Comparison of ENCODE assay signal across 31 mouse cellular contexts in the genomic region with DNA sequence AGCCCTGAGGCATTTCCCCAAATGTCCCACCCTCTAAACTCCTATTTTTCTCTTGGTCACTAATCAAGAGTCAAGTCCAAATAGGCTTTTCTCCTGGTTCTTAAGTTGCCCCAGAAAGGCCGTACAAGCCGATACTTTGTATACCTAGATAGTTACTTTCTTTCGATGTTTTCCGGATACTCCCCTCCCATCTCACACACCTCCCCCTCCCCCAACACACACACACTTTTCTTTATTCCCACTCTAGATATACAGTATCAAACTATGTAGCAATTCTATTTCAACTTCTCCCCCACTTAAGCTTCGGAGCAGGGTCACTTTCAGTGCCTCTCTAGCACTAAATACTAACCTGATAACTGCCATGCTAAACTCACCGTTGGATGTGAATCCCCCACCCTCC. TPM values are rescaled to one million over a fixed set of nuclear protein-coding genes. Genes with fewer than 3 reads are reported as not detected.
DNase-seq lines count a peak whose midpoint lies in the region; ATAC-seq and TF ChIP-seq lines count a peak whose summit lies in the region.
"Had no signal": no experiment of that assay in that cellular context is flagged by ENCODE, and none has a peak within 500 bp of the region (broad histone marks: within the 10 kb centered on the region; RNA-seq: fewer than 3 reads in every experiment).

No protein-coding gene starts in this region.

- no peak overlapping the region for H3K9ac ChIP-seq in heart, embryonic 12.5 days
- peak overlapping the region; percentile 31; the same call in 1 of the 2 replicates for H3K9ac ChIP-seq in heart, postnatal 0 days (replicated peaks; ENCODE audit: low read depth, low read length)
- H3K9ac ChIP-seq in embryonic facial prominence, embryonic 14.5 days (ENCODE audit: low read depth, low read length) = 0 out of 2 replicates have a peak overlapping the region, but pooled peaks have one; percentile 19
- H3K9ac ChIP-seq in midbrain, embryonic 14.5 days (replicated peaks; ENCODE audit: low read length) = no peak overlapping the region
- H3K9ac ChIP-seq: forebrain, postnatal 0 days; hindbrain, embryonic 15.5 days; kidney, embryonic 15.5 days; liver, embryonic 14.5 days; midbrain, embryonic 15.5 days; stomach, embryonic 15.5 days had no signal

- no peaks in the 10 kb centered on the region for H3K9me3 ChIP-seq in heart, embryonic 12.5 days (replicated peaks)
- no peaks in the 10 kb centered on the region for H3K9me3 ChIP-seq in heart, embryonic 10.5 days
- H3K9me3 ChIP-seq in heart, postnatal 0 days (replicated peaks; ENCODE audit: control insufficient read depth, low read length) = no peaks in the 10 kb centered on the region
- no peaks in the 10 kb centered on the region for H3K9me3 ChIP-seq in embryonic facial prominence, embryonic 14.5 days (ENCODE audit: control insufficient read depth, low read length)
- no peaks in the 10 kb centered on the region for H3K9me3 ChIP-seq in midbrain, embryonic 14.5 days (ENCODE audit: control insufficient read depth, low read length)
- H3K9me3 ChIP-seq: forebrain, embryonic 10.5 days; hindbrain, embryonic 15.5 days; kidney, embryonic 15.5 days; midbrain, embryonic 15.5 days; stomach, embryonic 15.5 days had no signal

- DNase-seq in heart, embryonic 10.5 days (ENCODE audit: low spot score) = no peak
- no peak for DNase-seq in heart, postnatal 0 days (ENCODE audit: low spot score)
- no peak for DNase-seq in heart, postnatal 4 days
- DNase-seq in embryonic facial prominence, embryonic 14.5 days (ENCODE audit: low spot score) = no peak
- peak; percentile 64 for DNase-seq in testis, postnatal 14 days (ENCODE audit: low spot score)
- DNase-seq in midbrain, embryonic 14.5 days = no peak
- DNase-seq: adrenal gland, postnatal 25 days; cerebellum, adult 11-12 months; cerebellum, adult 9-11 months; embryo, embryonic 11 days; forebrain, postnatal 0 days; gastrocnemius, postnatal 10 days; kidney, adult 18-20 months; kidney, postnatal 4 days; layer of hippocampus, postnatal 36 days; left cerebral cortex, postnatal 4 days; liver; lung, adult 2 months; lung, postnatal 14 days; right cerebral cortex, postnatal 25 days; thymus, adult 18-20 months; thymus, postnatal 36 days had no signal

- no peak for TF ChIP-seq CTCF in heart, postnatal 0 days (IDR thresholded peaks at IDR 0.05; ENCODE audit: low read depth)

- no peak for TF ChIP-seq EP300 in heart, postnatal 0 days (IDR thresholded peaks at IDR 0.05; ENCODE audit: low read depth)

- peaks cover 42% of the 10 kb centered on the region for H3K4me1 ChIP-seq in heart, embryonic 12.5 days (replicated peaks)
- H3K4me1 ChIP-seq in heart, embryonic 10.5 days = peaks cover 29% of the 10 kb centered on the region
- 0 out of 2 replicates have a peak, but pooled peaks cover 6% of the 10 kb centered on the region for H3K4me1 ChIP-seq in heart, postnatal 0 days (ENCODE audit: control insufficient read depth, insufficient read depth)
- peaks cover 21% of the 10 kb centered on the region for H3K4me1 ChIP-seq in embryonic facial prominence, embryonic 14.5 days (ENCODE audit: control insufficient read depth, insufficient read depth, low read length)
- peaks cover 16% of the 10 kb centered on the region for H3K4me1 ChIP-seq in midbrain, embryonic 14.5 days (ENCODE audit: control insufficient read depth, insufficient read depth, low read length)

- H3K27me3 ChIP-seq in heart, embryonic 12.5 days (replicated peaks) = no peaks in the 10 kb centered on the region
- H3K27me3 ChIP-seq in heart, embryonic 10.5 days (ENCODE audit: insufficient read depth, poor library complexity, severe bottlenecking) = no peaks in the 10 kb centered on the region
- H3K27me3 ChIP-seq in heart, postnatal 0 days (ENCODE audit: control insufficient read depth, insufficient read depth, low read length) = no peaks in the 10 kb centered on the region
- no peaks in the 10 kb centered on the region for H3K27me3 ChIP-seq in embryonic facial prominence, embryonic 14.5 days (replicated peaks; ENCODE audit: control insufficient read depth, insufficient read depth, low read length)
- no peaks in the 10 kb centered on the region for H3K27me3 ChIP-seq in midbrain, embryonic 14.5 days (ENCODE audit: control insufficient read depth, insufficient read depth, low read length)
- H3K27me3 ChIP-seq: hindbrain, embryonic 15.5 days; kidney, embryonic 15.5 days; midbrain, embryonic 15.5 days; stomach, embryonic 15.5 days had no signal

- peaks cover 65% of the 10 kb centered on the region for H3K36me3 ChIP-seq in heart, embryonic 12.5 days
- H3K36me3 ChIP-seq in heart, embryonic 10.5 days = peaks cover 75% of the 10 kb centered on the region
- H3K36me3 ChIP-seq in heart, postnatal 0 days (replicated peaks; ENCODE audit: control insufficient read depth, insufficient read depth, low read length) = peaks cover 51% of the 10 kb centered on the region
- H3K36me3 ChIP-seq in embryonic facial prominence, embryonic 14.5 days (ENCODE audit: control insufficient read depth, insufficient read depth, low read length) = peaks cover 64% of the 10 kb centered on the region
- peaks cover 75% of the 10 kb centered on the region for H3K36me3 ChIP-seq in midbrain, embryonic 14.5 days (ENCODE audit: control insufficient read depth, insufficient read depth, low read length)

- ATAC-seq in heart, embryonic 12.5 days (ENCODE audit: insufficient number of reproducible peaks, low FRiP score) = no peak
- ATAC-seq in heart, postnatal 0 days (ENCODE audit: insufficient read depth, low read depth) = no peak
- ATAC-seq in embryonic facial prominence, embryonic 14.5 days (ENCODE audit: low read depth) = no peak
- ATAC-seq in midbrain, embryonic 14.5 days (ENCODE audit: low FRiP score, low TSS enrichment) = no peak
- ATAC-seq: CD4-positive, CD25-positive, alpha-beta regulatory T cell, adult 4 months; forebrain, postnatal 0 days; inflammation-experienced regulatory T-cells, adult 6 months; midbrain, embryonic 15.5 days had no signal

- peak overlapping the region; percentile 48; the same call in 1 of the 2 replicates for H3K27ac ChIP-seq in heart, embryonic 12.5 days (ENCODE audit: poor library complexity, severe bottlenecking)
- H3K27ac ChIP-seq in heart, embryonic 10.5 days = no peak overlapping the region
- peak overlapping the region; percentile 58 for H3K27ac ChIP-seq in heart, postnatal 0 days (ENCODE audit: low read depth)
- H3K27ac ChIP-seq in embryonic facial prominence, embryonic 14.5 days (replicated peaks; ENCODE audit: low read depth, low read length) = peak overlapping the region; percentile 41; the same call in 1 of the 2 replicates
- no peak overlapping the region for H3K27ac ChIP-seq in midbrain, embryonic 14.5 days (replicated peaks; ENCODE audit: low read depth, low read length)
- H3K27ac ChIP-seq: forebrain, embryonic 10.5 days; hindbrain, embryonic 15.5 days; kidney, embryonic 15.5 days; liver, embryonic 14.5 days; midbrain, embryonic 15.5 days; stomach, embryonic 15.5 days had no signal

- 77% methylated on average over 6 of the region's 6 CpGs for WGBS in heart, embryonic 12.5 days
- WGBS in heart, embryonic 10.5 days = 86% methylated on average over 6 of the region's 6 CpGs
- WGBS in heart, postnatal 0 days = 59% methylated on average over 6 of the region's 6 CpGs
- WGBS in embryonic facial prominence, embryonic 14.5 days = 54% methylated on average over 6 of the region's 6 CpGs
- 93% methylated on average over 6 of the region's 6 CpGs for WGBS in midbrain, embryonic 14.5 days

- no peak overlapping the region for H3K4me2 ChIP-seq in heart, embryonic 12.5 days
- H3K4me2 ChIP-seq in heart, postnatal 0 days (ENCODE audit: low read depth, low read length) = peak overlapping the region; percentile 67
- H3K4me2 ChIP-seq in embryonic facial prominence, embryonic 14.5 days (ENCODE audit: low read depth, low read length) = no peak overlapping the region
- no peak overlapping the region for H3K4me2 ChIP-seq in midbrain, embryonic 14.5 days (ENCODE audit: low read length)
- H3K4me2 ChIP-seq: hindbrain, embryonic 15.5 days; kidney, embryonic 15.5 days; midbrain, embryonic 15.5 days; stomach, embryonic 15.5 days had no signal

- H3K4me3 ChIP-seq in heart, embryonic 12.5 days = no peak overlapping the region
- H3K4me3 ChIP-seq in heart, embryonic 10.5 days = no peak overlapping the region
- no peak overlapping the region for H3K4me3 ChIP-seq in heart, postnatal 0 days (ENCODE audit: low read depth, low read length)
- H3K4me3 ChIP-seq in embryonic facial prominence, embryonic 14.5 days (ENCODE audit: low read depth, low read length) = no peak overlapping the region
- no peak overlapping the region for H3K4me3 ChIP-seq in midbrain, embryonic 14.5 days (replicated peaks; ENCODE audit: low read depth, low read length)
- H3K4me3 ChIP-seq: forebrain, embryonic 10.5 days; hindbrain, embryonic 15.5 days; kidney, embryonic 15.5 days; midbrain, embryonic 15.5 days; stomach, embryonic 15.5 days had no signal

RNA-seq across cellular contexts. Expression of a gene that starts 5.0 kb away (rescaled TPM):
- 1,672 and 1,682 TPM in 2 replicates for polyA plus RNA-seq in heart, embryonic 12.5 days (2016; fragmentation: Nextera tagmentation; extraction: Ambion mirVana)
- polyA plus RNA-seq in heart, embryonic 10.5 days (2016; fragmentation: Nextera tagmentation; extraction: Ambion mirVana) = 1,300 and 1,795 TPM in 2 replicates
- total RNA-seq in heart, postnatal 0 days (2014; rRNA removed; ENCODE audit: low replicate concordance) = 6,222 and 7,450 TPM in 2 replicates
- 6,522 and 6,528 TPM in 2 replicates for polyA plus RNA-seq in heart, postnatal 0 days (2015; fragmentation: Nextera tagmentation; extraction: Ambion mirVana)
- 1,000 to 10,000 TPM; 3,101 to 3,310 TPM for total RNA-seq in heart, postnatal 4 days (2021)
- polyA plus RNA-seq in embryonic facial prominence, embryonic 14.5 days (2014; fragmentation: Nextera tagmentation; extraction: Ambion mirVana) = 580 and 582 TPM in 2 replicates
- polyA plus RNA-seq in midbrain, embryonic 14.5 days (2014; fragmentation: Nextera tagmentation; extraction: Ambion mirVana) = 795 and 885 TPM in 2 replicates

RNA-seq across cellular contexts. Expression of a gene that starts 54.1 kb away (rescaled TPM):
- 5.8 and 6.3 TPM in 2 replicates for polyA plus RNA-seq in heart, embryonic 12.5 days (2016; fragmentation: Nextera tagmentation; extraction: Ambion mirVana)
- polyA plus RNA-seq in heart, embryonic 10.5 days (2016; fragmentation: Nextera tagmentation; extraction: Ambion mirVana) = 2.3 and 3.7 TPM in 2 replicates
- 14.7 and 28.0 TPM in 2 replicates for total RNA-seq in heart, postnatal 0 days (2014; rRNA removed; ENCODE audit: low replicate concordance)
- polyA plus RNA-seq in heart, postnatal 0 days (2015; fragmentation: Nextera tagmentation; extraction: Ambion mirVana) = 2.4 and 4.0 TPM in 2 replicates
- total RNA-seq in heart, postnatal 4 days (2021) = 10 to 100 TPM; 12.2 to 12.7 TPM
- 9.6 and 9.8 TPM in 2 replicates for polyA plus RNA-seq in embryonic facial prominence, embryonic 14.5 days (2014; fragmentation: Nextera tagmentation; extraction: Ambion mirVana)
- 14.0 and 16.0 TPM in 2 replicates for polyA plus RNA-seq in midbrain, embryonic 14.5 days (2014; fragmentation: Nextera tagmentation; extraction: Ambion mirVana)

RNA-seq across cellular contexts. Expression of a gene that starts 54.5 kb away (rescaled TPM):
- polyA plus RNA-seq in heart, embryonic 12.5 days (2016; fragmentation: Nextera tagmentation; extraction: Ambion mirVana) = 21.4 and 22.6 TPM in 2 replicates
- 18.0 and 20.8 TPM in 2 replicates for polyA plus RNA-seq in heart, embryonic 10.5 days (2016; fragmentation: Nextera tagmentation; extraction: Ambion mirVana)
- total RNA-seq in heart, postnatal 0 days (2014; rRNA removed; ENCODE audit: low replicate concordance) = 13.7 and 14.8 TPM in 2 replicates
- 22.0 and 22.4 TPM in 2 replicates for polyA plus RNA-seq in heart, postnatal 0 days (2015; fragmentation: Nextera tagmentation; extraction: Ambion mirVana)
- 10 to 100 TPM; 14.1 to 15.2 TPM for total RNA-seq in heart, postnatal 4 days (2021)
- polyA plus RNA-seq in embryonic facial prominence, embryonic 14.5 days (2014; fragmentation: Nextera tagmentation; extraction: Ambion mirVana) = 22.9 and 26.0 TPM in 2 replicates
- 26.2 and 30.6 TPM in 2 replicates for polyA plus RNA-seq in midbrain, embryonic 14.5 days (2014; fragmentation: Nextera tagmentation; extraction: Ambion mirVana)

Comparison
In these comparisons a context has a peak if more than half of its experiments do, and no peak if none do; other contexts are left out.
1. H3K27ac ChIP-seq: peak in heart, embryonic 12.5 days (single experiment), heart, postnatal 0 days (single experiment) and embryonic facial prominence, embryonic 14.5 days (single experiment); none in heart, embryonic 10.5 days (single experiment) and midbrain, embryonic 14.5 days (single experiment).
2. H3K9ac ChIP-seq: peak in heart, postnatal 0 days (single experiment) and embryonic facial prominence, embryonic 14.5 days (single experiment); none in heart, embryonic 12.5 days (single experiment) and midbrain, embryonic 14.5 days (single experiment).